Comparison of ENCODE assay signal across 13 mouse cellular contexts in genomic region chr9:25260979-25261378, GRCm38 (mm10).
"Had no signal": no experiment of that assay in that cellular context is flagged by ENCODE, and none has a peak within 500 bp of the region (broad histone marks: within the 10 kb centered on the region; RNA-seq: fewer than 3 reads in every experiment).

No protein-coding gene starts in this region.

- ATAC-seq: liver, embryonic 12.5 days had no signal

- H3K27me3 ChIP-seq: kidney, embryonic 15.5 days; limb, embryonic 15.5 days; liver, embryonic 12.5 days; megakaryocyte, embryonic 14.5 days; midbrain, embryonic 15.5 days; neural tube, embryonic 13.5 days had no signal

- H3K27ac ChIP-seq: kidney, embryonic 15.5 days; left cerebral cortex, adult 2 months; limb, embryonic 15.5 days; liver, embryonic 12.5 days; midbrain, embryonic 15.5 days; neural tube, embryonic 13.5 days had no signal

- H3K9me3 ChIP-seq: kidney, embryonic 15.5 days; limb, embryonic 15.5 days; liver, embryonic 12.5 days; megakaryocyte, embryonic 14.5 days; midbrain, embryonic 15.5 days; neural tube, embryonic 13.5 days had no signal

- DNase-seq: kidney, adult 2 months; kidney, postnatal 14 days; lung, embryonic 14.5 days; lung, postnatal 14 days; right cerebral cortex, postnatal 14 days; thymus, postnatal 4 days had no signal

- H3K4me3 ChIP-seq: kidney, embryonic 15.5 days; left cerebral cortex, adult 2 months; limb, embryonic 15.5 days; liver, embryonic 12.5 days; midbrain, embryonic 15.5 days; neural tube, embryonic 13.5 days had no signal

- H3K4me1 ChIP-seq: limb, embryonic 15.5 days; midbrain, embryonic 15.5 days; neural tube, embryonic 13.5 days had no signal
